Mouse (Mus musculus): ENCODE data around the gene Grin2d. TPM values are rescaled to one million over a fixed set of nuclear protein-coding genes. Genes with fewer than 3 reads are reported as not detected.

The Grin2d gene
- polyA plus RNA-seq, 1 experiment from 2014 or later: 0.09 TPM

DNA sequence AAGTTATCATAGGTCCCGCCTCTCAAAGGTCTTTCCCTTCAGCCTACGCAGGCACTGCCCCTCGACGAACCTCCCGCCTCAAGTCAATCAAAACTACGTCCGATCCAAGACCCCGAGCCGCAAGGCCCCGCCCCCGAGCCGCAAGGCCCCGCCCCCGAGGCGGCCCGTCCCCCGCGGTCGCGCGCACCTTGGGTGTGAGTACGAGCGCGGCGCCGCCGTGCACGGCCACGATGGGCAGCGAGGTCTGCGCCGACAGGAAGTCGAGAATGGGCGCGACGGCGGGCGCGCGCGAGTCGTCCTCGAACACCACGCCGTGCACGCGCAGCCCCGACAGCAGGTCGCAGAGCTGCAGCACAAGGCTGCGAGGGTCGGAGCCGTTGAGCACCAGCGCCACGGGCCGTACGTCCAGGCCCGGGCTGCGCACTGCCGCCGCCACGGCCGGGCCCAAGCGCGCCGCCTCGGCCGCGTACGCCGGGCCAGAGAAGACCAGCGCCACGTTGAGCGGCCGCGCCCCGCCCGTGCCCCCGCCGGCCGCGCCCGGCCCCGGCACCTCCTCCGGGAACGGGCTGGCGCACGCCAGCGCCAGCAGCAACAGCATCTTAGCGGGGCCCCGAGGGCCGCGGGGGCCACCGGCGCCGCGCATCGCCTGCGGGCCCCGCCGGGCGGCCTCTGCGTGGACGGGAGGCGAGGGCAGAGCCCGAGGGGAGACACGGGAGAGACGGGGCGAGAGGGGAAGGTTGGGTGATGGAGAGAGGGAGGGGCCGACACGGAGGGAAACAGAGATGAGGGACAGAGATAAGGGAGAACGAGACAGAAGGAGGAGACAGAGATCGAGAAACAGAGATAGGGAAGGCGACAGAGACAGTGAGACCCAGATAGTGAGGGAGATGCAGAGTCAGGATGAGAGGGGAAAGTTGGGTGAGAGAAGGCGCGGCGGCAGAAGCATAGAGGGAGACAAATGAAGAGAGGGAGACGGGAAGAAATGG lies 12.0 kb downstream of the Grin2d start:
- peak overlapping the region; percentile 89 for H3K27ac ChIP-seq
- DNase-seq (ENCODE audit: extremely low spot score, low spot score): peak; percentile 88
- no peaks in the 10 kb centered on the region for H3K36me3 ChIP-seq (replicated peaks)
- H3K4me3 ChIP-seq: peak overlapping the region; percentile 72
- 1% methylated on average over 110 of the region's 117 CpGs for WGBS
- H3K4me1 ChIP-seq: peaks cover 61% of the 10 kb centered on the region
- peaks cover 89% of the 10 kb centered on the region for H3K27me3 ChIP-seq (ENCODE audit: poor library complexity, severe bottlenecking)
- no peaks in the 10 kb centered on the region for H3K9me3 ChIP-seq

DNA sequence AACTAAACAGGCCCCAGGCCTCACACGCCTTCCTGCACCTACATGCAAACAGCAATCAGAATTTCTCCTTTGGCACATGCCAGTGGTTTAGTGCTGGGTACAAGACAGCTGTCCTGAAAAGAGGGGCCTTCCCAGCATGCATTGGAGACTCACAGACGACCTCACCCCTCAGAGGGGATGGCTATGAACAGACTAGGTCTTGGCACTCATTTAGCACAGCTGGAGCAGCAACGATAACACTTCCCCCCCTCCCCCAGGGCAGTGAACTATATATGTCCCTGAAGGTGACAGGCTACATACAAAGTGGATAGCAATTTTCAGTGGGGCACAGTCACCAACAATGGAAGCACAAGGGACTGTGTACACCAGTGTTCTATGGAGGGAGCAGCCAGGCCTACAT lies 13.7 kb downstream of the Grin2d start:
- 76% methylated on average over 3 of the region's 3 CpGs for WGBS
- Histone ChIP-seq H3K27me3 (ENCODE audit: poor library complexity, severe bottlenecking) (peaks cover 89% of the 10 kb centered on the region), H3K36me3 (replicated peaks) (no peaks in the 10 kb centered on the region), H3K4me3 (no peak overlapping the region), H3K4me1 (peaks cover 57% of the 10 kb centered on the region), H3K9me3 (no peaks in the 10 kb centered on the region), H3K27ac (no peak overlapping the region)
- DNase-seq (ENCODE audit: extremely low spot score, low spot score): no peak

DNA sequence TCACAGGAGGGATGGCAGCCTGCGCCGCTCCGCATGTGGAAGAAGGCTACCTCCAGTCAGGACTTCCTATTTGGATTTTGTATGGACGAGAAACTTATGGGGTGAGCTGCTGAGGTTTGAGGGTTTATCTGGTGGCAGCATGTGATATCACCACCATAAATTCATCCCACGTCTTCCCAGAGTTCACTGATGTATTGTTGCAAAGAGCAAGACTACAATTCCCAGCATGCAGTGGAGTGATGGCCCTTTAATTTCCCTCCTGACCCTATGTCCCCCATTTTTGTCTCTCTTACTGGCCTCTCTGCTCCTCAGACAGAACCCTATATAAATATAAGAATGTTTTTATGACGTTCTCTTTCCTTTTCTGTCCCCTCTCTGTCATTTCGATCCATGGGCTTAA lies 15.4 kb downstream of the Grin2d start:
- Histone ChIP-seq H3K36me3 (replicated peaks) (no peaks in the 10 kb centered on the region), H3K4me1 (peaks cover 50% of the 10 kb centered on the region), H3K27ac (no peak overlapping the region), H3K27me3 (ENCODE audit: poor library complexity, severe bottlenecking) (peaks cover 89% of the 10 kb centered on the region), H3K4me3 (no peak overlapping the region), H3K9me3 (no peaks in the 10 kb centered on the region)
- WGBS: 88% methylated on average over 7 of the region's 7 CpGs
- no peak for DNase-seq (ENCODE audit: extremely low spot score, low spot score)

DNA sequence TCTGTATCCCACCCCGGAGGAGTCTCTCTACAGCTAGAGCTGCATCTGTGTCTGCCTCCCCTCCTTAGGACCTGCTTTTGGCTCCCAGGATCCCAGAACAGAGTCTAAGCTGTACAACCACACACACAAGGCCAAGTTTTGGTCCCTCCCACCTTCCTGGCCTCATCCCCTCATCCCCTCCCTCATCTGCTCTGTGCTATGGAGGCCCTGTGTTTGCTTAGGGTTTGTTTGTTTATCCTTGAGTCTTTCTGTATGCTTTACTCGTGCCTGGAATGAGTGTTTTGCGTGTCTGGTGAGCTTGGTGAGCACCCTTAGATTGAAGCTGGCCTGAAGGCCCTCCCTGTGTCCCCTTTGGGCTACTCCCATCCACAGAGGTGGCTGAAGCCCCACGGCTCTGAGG lies 19.2 kb downstream of the Grin2d start:
- H3K4me3 ChIP-seq: no peak overlapping the region
- no peak for DNase-seq (ENCODE audit: extremely low spot score, low spot score)
- peaks cover 88% of the 10 kb centered on the region for H3K27me3 ChIP-seq (ENCODE audit: poor library complexity, severe bottlenecking)
- H3K27ac ChIP-seq: no peak overlapping the region
- H3K4me1 ChIP-seq: peaks cover 41% of the 10 kb centered on the region
- H3K9me3 ChIP-seq: no peaks in the 10 kb centered on the region
- WGBS: 75% methylated on average over 4 of the region's 4 CpGs
- H3K36me3 ChIP-seq (replicated peaks): no peaks in the 10 kb centered on the region

DNA sequence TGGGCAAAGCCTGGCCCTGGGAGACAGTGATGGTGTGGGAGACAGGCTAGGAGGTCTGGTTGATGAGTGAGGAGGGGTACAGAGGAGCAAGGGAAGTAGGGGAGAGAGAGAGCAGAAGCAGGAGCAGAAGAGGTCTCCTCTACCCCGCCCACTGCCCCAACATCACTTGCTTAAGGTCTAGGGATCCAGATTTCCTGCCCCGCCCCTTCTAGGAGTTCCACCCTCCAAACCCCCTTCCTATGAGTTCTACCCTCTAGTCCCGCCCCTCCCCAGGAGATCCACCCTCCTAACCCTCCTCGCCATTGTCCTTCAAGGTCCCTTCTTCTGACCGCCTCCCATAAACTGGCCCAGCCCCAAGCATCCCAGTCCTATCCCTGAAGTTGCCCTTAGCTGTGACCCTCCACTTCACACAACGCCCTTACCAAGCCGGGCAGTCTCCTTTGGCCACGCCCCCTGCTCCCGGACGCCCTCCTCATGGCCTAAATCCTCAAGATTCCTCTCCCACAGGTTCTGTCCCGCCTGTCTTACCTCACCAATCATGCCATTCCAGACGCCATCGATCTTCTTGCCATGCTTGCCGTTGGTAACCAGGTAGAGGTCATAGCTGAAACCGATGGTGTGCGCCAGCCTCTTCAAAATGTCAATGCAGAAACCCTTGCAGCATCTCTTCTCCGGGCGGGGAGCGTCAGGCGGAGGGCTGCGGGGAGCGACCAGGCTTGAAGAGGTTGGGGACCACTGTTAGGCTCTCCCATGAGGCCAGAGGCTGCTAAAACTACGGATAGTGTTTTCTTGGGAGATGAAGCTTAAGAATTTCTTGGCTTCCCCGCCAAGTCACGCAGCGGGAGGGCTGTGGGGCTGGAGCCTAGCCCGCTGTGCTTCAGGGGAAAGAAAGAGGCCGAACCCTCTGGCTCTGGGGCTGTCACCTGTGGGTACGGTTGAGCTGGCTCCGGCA lies 21.0 kb downstream of the Grin2d start:
- no peaks in the 10 kb centered on the region for H3K9me3 ChIP-seq
- peak overlapping the region; percentile 51 for H3K4me3 ChIP-seq
- peak; percentile 44 for DNase-seq (ENCODE audit: extremely low spot score, low spot score)
- H3K4me1 ChIP-seq: peaks cover 39% of the 10 kb centered on the region
- H3K27ac ChIP-seq: peak overlapping the region; percentile 44; the same call in 1 of the 2 replicates
- H3K36me3 ChIP-seq (replicated peaks): no peaks in the 10 kb centered on the region
- peaks cover 82% of the 10 kb centered on the region for H3K27me3 ChIP-seq (ENCODE audit: poor library complexity, severe bottlenecking)
- WGBS: 2% methylated on average over 30 of the region's 30 CpGs

DNA sequence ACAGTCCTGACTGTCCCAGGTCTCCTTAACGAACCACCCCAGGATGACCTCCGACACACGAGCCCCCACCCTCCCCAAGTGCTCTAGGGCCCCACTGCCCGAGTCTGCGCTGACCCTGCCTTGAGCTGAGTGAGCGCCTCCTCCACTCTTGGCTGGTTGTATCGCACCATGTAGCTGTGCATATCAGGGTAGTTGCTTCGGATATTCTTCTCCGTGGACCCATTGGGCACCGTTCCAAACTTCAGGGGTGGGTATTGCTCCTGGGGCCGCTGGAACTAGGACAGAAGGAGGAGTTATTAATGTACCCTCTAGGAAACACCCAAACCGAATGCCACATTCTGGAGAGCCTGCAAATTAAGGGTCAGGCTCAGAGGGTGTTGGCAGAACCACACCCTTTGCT lies 25.1 kb downstream of the Grin2d start:
- no peak overlapping the region for H3K27ac ChIP-seq
- 85% methylated on average over 12 of the region's 12 CpGs for WGBS
- peaks cover 24% of the 10 kb centered on the region for H3K4me1 ChIP-seq
- H3K36me3 ChIP-seq (replicated peaks): no peaks in the 10 kb centered on the region
- no peak overlapping the region for H3K4me3 ChIP-seq
- H3K27me3 ChIP-seq (ENCODE audit: poor library complexity, severe bottlenecking): peaks cover 60% of the 10 kb centered on the region
- no peaks in the 10 kb centered on the region for H3K9me3 ChIP-seq
- DNase-seq (ENCODE audit: extremely low spot score, low spot score): no peak

DNA sequence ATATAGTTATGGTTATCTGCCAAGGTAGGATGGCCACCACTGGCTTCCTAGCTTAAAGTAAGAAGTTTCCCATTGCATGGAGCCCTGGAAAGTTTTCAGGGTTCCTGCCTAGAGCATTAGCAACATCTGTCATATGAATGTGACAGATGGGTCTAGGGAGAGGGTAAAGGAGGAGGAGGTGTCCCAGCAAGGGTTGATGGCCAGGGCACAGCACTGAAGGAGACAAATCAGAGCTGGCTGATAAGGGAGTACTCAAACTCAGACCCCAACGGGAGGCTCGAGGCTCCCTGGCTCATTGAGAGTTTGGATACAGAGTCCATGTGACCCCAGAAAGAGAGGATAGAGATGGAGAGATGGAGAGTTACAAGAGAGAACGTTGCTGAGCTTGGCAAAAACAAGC lies 27.5 kb downstream of the Grin2d start:
- no peaks in the 10 kb centered on the region for H3K9me3 ChIP-seq
- H3K27ac ChIP-seq: no peak overlapping the region
- WGBS: 76% methylated on average over 3 of the region's 3 CpGs
- no peaks in the 10 kb centered on the region for H3K36me3 ChIP-seq (replicated peaks)
- peaks cover 42% of the 10 kb centered on the region for H3K27me3 ChIP-seq (ENCODE audit: poor library complexity, severe bottlenecking)
- no peak for DNase-seq (ENCODE audit: extremely low spot score, low spot score)
- peaks cover 11% of the 10 kb centered on the region for H3K4me1 ChIP-seq
- H3K4me3 ChIP-seq: no peak overlapping the region

DNA sequence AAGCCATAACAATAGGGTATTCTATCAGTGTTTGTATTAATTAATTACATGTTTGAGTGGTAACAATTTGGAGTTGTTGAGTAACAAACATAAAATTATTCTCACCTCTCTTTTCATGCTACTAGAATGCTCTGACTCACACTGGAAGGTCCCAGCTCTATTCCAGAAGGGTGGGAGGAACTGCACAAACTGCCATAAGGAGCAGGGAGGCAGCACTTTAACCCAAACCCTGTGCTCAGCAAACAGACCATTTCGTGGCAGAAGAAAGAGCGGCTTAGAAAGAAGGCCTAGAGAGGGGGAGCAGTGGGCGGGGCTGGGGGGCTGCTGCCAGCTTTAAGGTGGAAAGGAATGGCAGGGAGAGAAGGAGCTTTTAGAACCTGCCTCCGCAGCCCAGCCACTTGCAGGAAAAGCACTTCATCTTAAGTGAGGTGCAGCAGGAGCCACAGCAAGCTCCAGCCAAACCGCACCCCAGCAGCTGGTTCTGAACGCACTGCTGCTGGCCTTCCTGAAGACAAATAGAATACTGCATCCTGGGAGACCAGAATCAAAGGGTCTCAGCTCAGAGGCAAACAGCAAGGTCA lies 29.6 kb downstream of the Grin2d start:
- 9% methylated on average over 6 of the region's 6 CpGs for WGBS
- H3K27ac ChIP-seq: peak overlapping the region; percentile 9; the same call in 1 of the 2 replicates
- DNase-seq (ENCODE audit: extremely low spot score, low spot score): no peak
- H3K27me3 ChIP-seq (ENCODE audit: poor library complexity, severe bottlenecking): peaks cover 27% of the 10 kb centered on the region
- peak overlapping the region; percentile 4; the same call in 1 of the 2 replicates for H3K4me3 ChIP-seq
- H3K4me1 ChIP-seq: peaks cover 11% of the 10 kb centered on the region
- no peaks in the 10 kb centered on the region for H3K9me3 ChIP-seq
- H3K36me3 ChIP-seq (replicated peaks): no peaks in the 10 kb centered on the region

DNA sequence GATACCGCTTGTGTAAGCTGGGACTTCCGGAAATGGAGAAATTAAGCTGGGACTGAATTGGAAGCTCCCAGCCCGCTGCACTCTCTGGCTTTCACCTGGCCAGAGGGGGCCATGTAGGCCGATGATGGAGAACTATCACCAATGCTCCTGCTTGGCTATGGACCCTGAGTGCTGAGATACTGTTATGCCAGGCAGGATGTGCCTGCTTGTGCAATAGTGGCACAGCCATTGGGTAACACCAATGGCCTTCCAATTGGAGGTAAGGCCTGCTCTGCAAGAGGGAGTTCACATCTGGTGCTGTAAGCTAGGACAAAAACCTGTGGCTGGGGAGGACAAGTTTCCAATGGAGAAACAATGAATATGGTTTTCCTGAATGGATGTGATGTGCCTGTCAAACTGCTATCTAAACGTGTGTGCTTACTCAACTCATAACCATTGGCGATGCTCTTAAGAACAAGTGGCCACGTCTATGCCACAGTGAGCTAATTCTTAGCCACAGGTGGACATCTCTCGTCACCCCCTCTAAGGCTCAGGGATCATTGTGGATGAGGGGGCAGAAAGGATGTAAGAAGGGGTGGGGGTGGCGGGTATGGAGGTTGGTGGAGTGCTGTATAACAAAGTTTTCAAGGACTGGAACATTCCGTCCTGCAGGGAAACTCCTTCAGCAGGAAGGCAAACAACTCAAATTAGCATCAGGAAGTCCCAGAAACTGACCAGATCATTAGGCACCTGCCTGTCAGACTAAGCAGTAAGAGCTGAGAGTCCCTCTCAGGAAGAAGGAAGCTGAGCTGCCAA lies 35.0 kb downstream of the Grin2d start:
- Histone ChIP-seq H3K27ac (no peak overlapping the region), H3K36me3 (replicated peaks) (no peaks in the 10 kb centered on the region), H3K27me3 (ENCODE audit: poor library complexity, severe bottlenecking) (peaks cover 33% of the 10 kb centered on the region), H3K9me3 (peaks cover 3% of the 10 kb centered on the region; the same call in 1 of the 2 replicates), H3K4me3 (no peak overlapping the region), H3K4me1 (peaks cover 3% of the 10 kb centered on the region; the same call in 1 of the 2 replicates)
- no peak for DNase-seq (ENCODE audit: extremely low spot score, low spot score)
- WGBS: 88% methylated on average over 10 of the region's 10 CpGs

DNA sequence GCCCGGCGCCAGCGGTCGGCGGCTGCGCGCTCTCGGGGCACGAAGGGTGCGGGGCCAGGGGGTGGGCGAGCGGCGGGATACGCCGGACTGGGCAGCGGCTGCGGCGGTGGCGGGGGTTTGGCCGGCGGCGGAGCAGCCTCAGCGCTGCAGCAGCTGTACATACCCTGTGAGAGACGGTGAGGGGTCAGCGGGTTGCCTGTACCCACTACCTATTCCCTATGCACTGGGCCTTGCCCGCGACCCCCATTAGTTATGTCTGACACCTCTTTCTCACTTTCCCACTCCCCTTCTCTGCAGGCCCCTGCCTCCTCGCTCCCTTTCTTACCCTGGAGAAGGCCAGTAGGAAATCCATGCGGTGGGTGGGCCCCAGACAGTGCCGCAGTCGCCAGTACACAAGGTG lies 44.3 kb downstream of the Grin2d start:
- Histone ChIP-seq H3K4me3 (peak overlapping the region; percentile 45), H3K4me1 (peaks cover 44% of the 10 kb centered on the region), H3K36me3 (replicated peaks) (peaks cover 11% of the 10 kb centered on the region), H3K27ac (no peak overlapping the region; the same call in 1 of the 2 replicates), H3K9me3 (no peaks in the 10 kb centered on the region), H3K27me3 (ENCODE audit: poor library complexity, severe bottlenecking) (peaks cover 71% of the 10 kb centered on the region)
- WGBS: 4% methylated on average over 27 of the region's 31 CpGs
- no peak for DNase-seq (ENCODE audit: extremely low spot score, low spot score)

DNA sequence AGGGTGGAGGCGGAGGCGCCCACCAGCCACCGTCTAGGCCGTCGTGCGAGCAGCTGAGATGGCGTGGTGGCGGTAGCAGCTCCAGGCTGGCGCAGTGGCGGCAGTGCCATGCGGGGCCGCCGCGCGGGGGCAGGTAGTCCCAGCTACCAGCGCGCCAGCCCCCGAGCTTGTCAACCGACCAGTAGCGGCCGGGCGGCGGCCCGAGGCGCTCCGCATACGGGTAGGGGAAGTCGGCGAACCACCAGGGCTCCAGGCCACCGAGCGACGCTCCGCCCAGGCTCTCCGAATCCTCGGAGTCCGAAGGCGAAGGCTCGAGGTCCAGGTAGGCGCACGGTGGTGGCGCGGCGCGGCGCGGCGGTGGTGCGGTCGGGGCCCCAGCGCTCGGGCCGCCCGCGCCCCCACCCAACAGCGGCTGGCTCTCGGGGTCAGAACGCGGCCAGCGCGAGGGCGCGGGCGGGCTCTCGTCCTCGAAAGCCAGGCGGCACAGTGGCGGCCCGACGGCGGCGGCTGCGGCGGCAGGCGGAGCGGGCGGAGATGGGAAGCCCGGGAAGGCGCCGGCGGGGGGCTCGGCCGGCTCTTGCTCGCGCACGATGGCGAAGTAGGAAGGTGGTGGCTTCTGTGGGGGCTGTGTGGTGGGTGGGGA lies 44.9 kb downstream of the Grin2d start:
- no peaks in the 10 kb centered on the region for H3K9me3 ChIP-seq
- WGBS: 2% methylated on average over 86 of the region's 86 CpGs
- peak overlapping the region; percentile 20; the same call in 1 of the 2 replicates for H3K27ac ChIP-seq
- H3K36me3 ChIP-seq (replicated peaks): peaks cover 17% of the 10 kb centered on the region
- DNase-seq (ENCODE audit: extremely low spot score, low spot score): no peak
- peaks cover 46% of the 10 kb centered on the region for H3K4me1 ChIP-seq
- peak overlapping the region; percentile 45 for H3K4me3 ChIP-seq
- peaks cover 71% of the 10 kb centered on the region for H3K27me3 ChIP-seq (ENCODE audit: poor library complexity, severe bottlenecking)
